Mouse (Mus musculus): ENCODE results near the gene Tma7. TPM values are rescaled to one million over a fixed set of nuclear protein-coding genes. Genes with fewer than 3 reads are reported as not detected.
A peak's percentile ranks its signal among the peaks of the same experiment; 100 is the strongest.

The Tma7 gene
- total RNA-seq, 2 experiments from 2014 or later, result 385 to 398 TPM

DNA sequence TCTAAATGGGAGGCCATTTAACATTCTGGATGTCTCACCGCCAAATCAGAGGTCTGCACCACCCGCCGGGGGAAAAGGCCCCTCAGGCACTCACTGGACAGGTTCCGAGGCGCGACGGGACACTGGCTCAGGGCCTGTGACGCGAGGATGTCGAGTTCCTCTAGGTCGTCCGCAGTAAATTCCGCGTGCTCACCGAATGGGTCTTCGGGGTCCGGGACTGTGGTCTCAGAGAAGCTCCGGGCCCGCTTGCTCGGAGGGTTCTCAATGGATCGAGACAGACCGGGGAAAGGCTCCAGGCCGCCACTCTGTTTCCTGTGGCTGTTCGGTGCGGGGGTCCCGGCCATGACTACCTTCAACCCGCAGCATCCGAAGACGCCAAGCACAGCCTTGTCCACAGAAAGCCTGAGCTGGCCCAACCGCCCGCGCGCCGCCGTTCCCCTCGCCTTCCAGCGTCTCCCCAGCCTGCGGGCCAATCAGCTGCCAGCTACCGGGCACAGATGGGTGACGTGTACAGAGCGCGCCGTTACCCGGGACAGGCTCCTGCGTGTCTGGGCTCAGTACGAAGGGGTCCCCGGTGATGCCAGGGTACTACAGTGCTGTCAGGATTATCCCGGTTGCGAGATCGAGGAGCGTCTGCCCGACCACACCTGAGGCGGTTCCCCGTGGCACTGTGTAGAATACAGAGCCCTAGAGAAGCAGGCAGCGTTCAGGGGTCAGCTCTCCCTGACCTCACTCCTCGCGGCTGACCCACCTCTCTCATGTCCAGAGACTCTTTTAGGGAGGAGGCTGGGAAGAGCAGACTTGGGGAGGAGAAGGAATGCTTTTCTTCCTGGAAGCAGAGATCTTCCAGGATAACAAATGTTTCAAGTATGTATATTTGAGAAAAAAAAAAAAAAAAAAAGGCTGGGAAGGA lies 8.5 kb downstream of the Tma7 start, which contains the start of gene Atrip:
Gene Atrip, minus strand, starts transcription at position 464 of the 913 bp plus-strand sequence.
- peak; percentile 95 for DNase-seq
- intact Hi-C loops (cut with DNase I), result no loop called here

DNA sequence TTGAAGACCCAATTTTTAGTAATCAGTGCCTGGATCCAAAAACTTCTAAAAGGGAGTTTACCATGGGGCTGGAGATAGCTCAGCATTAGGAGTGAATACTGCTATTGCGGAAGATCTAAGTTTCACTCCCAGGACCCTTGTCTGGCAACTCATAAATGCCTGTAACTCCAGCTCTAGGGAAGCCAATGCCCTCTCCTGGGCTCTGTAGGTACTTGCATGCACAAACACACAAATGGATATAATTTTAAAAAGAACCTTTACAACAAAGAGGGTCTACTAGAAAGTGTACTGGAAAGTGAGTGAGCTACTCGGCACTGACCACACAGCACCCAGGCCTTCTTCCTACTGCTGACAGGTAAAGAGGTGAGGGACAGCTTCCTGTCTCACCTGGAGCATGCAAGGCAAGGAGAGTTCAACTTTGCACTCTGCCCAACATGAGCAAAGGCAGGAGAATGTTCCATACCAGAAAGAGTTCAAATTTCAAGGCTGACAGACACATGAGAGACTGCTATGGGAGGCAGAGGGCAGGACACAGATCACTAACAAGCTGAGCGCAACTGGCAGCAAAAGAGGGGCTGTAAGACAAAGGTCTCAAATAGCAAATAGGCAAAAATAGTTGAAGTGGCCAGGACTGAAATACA lies 14.2 kb downstream of the Tma7 start:
- intact Hi-C loops (cut with DNase I), result loop anchor here (10.0 kb wide), 1 partner anchor 1037 kb away; no protein-coding TSS in a partner anchor
- no peak for DNase-seq

DNA sequence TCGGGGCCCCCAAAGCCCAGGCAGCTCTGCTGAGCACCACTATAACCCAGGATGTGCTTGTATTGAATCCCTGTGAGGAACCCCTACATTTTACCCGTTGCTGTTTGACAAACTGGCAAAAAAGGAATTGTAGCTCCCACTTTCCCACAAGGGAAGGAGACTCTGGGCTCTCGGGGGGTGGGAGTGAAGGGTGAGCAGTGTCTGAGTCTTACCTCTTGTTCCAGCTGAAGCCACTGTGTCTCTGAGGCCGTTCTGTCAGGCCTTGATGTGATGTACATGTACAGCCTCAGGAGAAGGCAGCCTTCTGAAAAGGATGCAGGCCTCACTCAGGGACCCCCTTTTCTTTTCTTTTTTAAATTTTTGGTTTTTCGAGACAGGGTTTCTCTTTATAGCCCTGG lies 21.5 kb downstream of the Tma7 start:
- DNase-seq, result no peak
- intact Hi-C loops (cut with DNase I), result loop anchor here (10.0 kb wide), 1 partner anchor 1044 kb away; no protein-coding TSS in a partner anchor

DNA sequence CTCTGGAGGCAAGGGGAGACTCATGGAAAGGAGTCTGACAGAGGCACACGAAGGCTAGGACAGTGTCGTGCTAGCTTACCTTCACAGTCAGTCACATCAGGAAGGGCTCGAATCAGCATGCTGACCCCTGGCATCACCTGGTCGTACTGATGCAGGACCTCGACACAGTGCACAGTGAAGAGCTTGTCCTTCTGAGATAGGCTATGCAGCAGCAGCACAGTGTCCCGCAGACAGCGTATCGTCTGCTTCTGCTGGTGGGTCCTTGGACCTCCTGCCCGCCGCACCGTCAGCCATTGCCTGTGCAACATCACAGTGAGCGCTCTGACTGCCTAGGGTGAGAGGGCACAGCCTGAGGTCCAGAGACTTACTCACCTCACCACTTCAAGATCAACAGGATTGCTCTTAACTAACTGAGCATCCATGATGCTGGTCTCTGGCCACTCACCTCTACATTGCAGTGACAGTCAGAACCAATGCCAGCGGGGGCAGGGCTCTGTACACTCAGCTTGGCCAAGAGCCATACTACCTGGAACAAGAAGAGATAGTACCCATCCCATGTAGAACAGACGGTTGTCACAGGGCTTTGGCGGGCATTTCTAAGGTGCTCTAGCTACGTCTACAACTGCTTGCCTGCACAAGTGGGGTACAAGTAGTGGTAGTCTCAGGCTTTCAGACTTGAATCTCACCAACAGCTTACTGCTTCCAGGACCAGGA lies 22.0 kb downstream of the Tma7 start:
- DNase-seq, result no peak
- intact Hi-C loops (cut with DNase I), result loop anchor here (10.0 kb wide), 1 partner anchor 1044 kb away; no protein-coding TSS in a partner anchor

DNA sequence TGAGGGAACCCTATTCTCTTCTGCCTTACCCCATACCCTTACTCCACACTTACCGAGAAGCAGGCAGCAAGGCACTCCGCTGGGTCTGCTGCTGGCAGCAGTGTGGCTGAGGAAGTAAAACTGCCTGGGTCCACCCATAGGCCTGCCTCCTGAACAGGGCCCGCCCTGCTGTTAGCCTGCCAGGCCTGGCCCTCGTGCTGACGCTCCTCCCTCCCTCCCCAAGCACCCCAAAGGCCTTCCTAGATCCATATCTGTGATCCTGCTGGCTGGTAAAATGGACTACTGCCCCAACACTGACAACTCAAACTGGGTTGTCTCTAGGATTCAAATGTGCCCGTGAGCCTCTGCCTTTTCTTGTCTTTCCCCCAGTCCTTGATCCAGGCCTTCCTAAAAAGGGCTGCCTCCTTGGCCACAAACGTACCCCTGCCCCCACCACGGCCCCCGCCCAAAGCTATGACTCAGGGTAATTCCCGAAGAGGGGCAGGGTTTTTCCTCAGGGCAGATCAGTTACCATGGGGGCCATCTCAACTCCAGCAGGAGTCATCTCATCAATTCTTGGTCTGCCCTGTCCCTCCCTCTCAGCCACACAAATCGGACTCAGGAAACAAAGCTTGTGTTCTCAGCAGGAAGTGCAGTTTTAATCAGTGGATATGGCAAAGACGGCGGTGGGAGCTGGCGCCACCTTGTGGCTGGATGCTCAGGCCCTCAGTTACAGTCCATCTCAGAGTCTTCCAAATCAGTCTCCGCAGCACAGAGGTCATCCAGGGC lies 23.1 kb downstream of the Tma7 start, which contains the start of gene Trex1:
Gene Trex1, minus strand, starts transcription at position 599 of the 768 bp plus-strand sequence.
- peak; percentile 88 for DNase-seq
- intact Hi-C loops (cut with DNase I), result loop anchor here (5.0 kb wide), 1 partner anchor 57 kb away; no protein-coding TSS in a partner anchor

DNA sequence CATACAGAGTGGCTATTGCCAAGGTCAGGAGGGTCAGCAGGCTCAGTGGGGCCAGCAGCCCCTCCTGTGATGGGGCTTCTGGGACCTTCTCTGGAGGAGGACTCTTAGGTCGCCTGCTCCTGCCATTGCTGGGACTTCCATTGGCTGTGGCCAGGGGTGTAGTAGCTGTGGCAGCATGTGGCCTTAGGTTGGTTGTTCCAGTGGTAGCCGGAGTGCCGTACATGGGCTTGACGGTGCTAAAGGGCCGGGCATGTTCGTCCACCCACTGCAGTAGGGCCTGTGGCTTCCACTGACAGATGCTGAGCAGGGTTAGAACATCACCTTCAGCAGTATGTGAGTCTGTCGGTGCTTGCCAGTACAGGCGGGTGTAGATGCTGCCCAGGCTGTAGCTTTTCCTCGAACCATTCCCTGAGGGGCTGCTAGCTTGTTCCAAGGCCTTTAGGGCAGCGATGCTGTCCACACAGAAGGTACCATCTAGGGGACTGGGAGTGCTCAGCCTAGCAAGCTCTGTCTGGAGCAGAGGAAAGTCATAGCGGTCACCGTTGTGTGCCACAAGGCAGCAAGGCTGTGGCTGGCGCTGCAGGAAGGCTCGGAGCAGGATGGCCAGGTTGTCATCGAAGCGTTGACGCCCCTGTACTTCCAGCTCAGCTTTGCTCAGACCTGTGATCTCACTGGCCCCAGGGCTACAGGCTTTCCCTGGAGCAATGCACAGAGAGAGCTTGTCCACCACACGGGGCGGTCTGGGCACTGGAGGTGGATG lies 24.2 kb downstream of the Tma7 start:
- intact Hi-C loops (cut with DNase I), result loop anchor here (5.0 kb wide), 1 partner anchor 56 kb away; no protein-coding TSS in a partner anchor
- DNase-seq, result no peak

DNA sequence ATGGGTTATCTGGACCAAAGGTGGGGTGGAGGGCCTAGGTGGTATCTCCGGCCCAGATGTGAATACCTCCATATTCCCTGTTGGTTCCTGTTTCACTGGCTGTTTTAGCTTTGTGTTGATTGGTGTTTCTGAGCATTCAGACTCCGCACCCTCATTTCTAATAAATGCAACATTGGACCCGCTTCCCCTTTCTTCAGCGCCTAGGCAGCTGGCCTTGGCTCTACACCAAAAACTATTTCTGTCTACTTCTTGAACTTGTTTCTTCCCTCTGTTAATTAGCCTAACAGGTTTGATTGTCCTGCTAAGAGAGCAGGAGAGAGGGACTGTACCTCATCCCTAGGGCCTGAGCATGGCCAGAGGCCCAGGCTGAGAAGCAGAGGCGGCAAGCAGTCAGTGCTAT lies 24.8 kb downstream of the Tma7 start:
- no peak for DNase-seq
- intact Hi-C loops (cut with DNase I), result loop anchor here (5.0 kb wide), 1 partner anchor 55 kb away; no protein-coding TSS in a partner anchor

DNA sequence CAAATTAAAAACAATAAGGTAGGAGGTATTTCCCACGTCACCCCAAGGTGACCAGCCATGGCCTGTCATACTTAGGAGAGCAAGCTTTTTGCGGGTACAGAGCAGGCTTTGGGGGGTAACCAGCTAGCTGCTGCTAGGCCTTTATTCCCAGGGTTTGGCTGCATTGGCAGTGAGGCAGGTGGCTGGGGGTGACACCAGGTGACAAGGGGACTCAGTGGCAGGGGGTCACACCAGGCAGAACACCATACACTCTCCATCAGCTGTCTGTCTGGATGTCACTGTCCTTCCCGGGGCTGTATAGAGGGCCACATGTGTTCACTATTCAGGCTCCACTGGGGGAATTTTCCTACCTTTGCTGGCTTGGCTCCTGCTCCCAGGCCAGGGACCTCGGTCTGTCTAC lies 25.5 kb downstream of the Tma7 start:
- DNase-seq, result no peak

DNA sequence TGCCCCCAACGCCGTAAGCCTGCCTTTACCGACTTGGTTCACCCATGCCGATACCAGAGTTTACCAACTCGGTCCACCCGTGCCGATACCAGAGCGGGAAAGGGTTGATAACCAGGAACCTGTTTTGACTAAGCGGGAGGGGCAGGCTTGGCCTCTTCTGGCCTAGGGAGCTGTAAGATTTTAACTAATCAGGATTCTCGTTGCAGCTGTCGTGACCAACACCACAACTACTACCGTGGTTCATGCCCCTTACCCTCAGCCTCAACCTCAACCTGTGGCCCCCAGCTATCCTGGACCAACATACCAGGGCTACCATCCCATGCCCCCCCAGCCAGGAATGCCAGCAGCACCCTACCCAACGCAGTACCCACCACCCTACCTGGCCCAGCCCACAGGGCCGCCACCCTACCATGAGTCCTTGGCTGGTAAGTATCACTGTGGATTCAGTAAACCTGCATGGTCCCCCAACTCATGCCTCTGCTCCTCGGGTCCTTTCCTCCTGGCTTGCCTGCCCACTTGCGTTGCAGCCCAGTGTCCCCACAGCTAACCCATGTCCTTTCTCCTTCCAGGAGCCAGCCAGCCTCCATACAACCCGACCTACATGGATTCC lies 26.2 kb downstream of the Tma7 start:
- DNase-seq, result no peak
- intact Hi-C loops (cut with DNase I), result loop anchor here (5.0 kb wide), 1 partner anchor 54 kb away; no protein-coding TSS in a partner anchor

More for the DNA sequence above, 25.5 kb downstream of the Tma7 start:
- intact Hi-C loops (cut with DNase I), result loop anchor here (5.0 kb wide), 1 partner anchor 55 kb away; no protein-coding TSS in a partner anchor

DNA sequence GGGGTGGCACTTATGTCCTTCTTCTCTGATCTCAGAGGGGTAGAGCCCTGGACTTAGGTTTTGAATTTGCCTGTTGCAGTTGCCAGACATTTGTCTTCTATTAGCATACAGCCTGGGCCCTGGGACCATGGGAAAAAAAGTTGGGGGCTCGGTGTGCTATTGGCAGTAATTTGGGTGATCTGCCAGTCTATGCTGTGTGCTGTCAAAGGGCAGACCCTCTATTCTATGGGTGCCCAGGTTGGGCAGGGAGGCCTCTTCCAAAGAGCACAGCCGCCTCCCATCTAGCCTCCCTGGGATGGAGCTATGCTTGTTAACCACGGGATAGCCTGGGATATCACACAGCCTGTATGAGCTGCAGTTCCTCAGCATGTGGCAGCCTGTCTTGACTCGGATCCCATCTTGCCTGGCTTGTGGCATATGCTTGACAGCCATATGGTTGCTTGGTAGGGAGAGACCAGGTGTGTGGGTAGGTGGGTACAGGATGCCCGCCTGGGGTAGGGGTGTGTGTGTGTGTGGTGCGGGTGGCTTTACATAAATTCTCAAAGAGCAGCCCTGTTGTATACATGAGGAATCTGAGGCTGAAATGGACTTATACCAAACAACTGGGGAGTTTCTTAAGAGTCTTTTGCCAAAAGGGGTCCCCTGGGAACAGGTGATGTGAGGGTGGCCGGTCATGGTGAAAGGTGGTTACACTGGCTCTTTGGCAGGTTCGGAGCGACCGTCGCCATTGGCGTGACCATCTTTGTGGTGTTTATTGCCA lies 26.9 kb downstream of the Tma7 start:
- no peak for DNase-seq
- intact Hi-C loops (cut with DNase I), result loop anchor here (5.0 kb wide), 1 partner anchor 53 kb away; no protein-coding TSS in a partner anchor

DNA sequence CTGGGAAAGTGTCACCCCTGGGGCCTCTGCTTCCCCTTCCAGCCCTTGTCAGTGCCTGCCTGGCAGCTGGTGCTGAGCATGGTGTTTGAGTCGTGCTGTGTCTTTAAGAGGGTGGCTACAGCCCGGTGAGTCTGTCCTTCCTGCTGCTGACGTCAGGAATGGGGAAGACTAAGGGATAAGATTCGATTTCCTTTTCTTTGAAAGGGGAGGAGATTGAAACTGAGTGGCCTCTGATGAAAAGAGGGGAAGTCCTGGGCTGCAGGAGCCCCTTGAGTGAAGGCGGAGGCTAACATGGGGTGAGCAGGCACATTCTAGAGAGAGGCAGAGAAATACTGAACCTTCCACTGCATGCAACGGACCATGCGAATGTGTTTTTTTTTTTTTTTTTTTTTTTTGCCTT lies 27.7 kb downstream of the Tma7 start:
- DNase-seq, result no peak
- intact Hi-C loops (cut with DNase I), result loop anchor here (5.0 kb wide), 1 partner anchor 52 kb away; no protein-coding TSS in a partner anchor

DNA sequence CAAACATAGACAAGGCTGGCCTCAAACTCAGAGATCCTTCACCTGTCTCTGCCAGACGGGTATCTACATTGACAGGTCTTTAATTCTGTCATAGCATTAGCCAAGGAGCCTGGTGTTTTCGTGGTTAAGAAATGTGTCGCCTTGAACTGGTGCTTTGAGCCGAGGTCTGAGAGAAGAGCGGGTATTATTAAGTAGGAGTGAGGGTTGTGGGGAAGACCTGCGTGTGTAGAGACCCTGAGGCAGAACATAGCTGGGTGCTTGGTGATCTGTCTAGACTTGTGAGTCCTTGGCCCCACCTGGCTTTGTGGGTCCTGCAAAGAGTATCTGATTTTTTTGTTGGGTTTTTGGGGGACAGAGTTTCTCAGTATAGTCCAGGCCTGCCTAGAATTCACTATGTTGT lies 28.5 kb downstream of the Tma7 start:
- DNase-seq, result no peak
- intact Hi-C loops (cut with DNase I), result no loop called here

DNA sequence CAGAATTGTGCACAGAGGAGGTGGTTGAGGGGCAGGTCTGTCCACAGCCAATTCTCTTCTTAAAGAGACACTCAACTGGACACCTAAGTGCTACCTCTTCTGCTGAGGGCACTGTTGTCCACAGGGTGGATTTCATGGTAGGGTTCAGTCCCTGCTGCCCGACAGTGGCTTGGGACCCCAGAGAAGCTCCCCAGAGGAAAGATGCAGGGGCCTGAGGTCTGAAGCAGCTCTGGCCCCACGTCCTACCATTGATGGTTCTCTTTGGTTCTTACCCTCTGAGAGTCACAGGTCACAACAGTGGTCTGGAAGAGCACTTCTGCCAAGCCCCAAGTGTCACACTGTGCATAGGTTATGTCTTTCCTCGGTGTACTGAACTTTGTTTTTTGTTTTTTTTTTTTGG lies 29.0 kb downstream of the Tma7 start:
- DNase-seq, result no peak
- intact Hi-C loops (cut with DNase I), result no loop called here

DNA sequence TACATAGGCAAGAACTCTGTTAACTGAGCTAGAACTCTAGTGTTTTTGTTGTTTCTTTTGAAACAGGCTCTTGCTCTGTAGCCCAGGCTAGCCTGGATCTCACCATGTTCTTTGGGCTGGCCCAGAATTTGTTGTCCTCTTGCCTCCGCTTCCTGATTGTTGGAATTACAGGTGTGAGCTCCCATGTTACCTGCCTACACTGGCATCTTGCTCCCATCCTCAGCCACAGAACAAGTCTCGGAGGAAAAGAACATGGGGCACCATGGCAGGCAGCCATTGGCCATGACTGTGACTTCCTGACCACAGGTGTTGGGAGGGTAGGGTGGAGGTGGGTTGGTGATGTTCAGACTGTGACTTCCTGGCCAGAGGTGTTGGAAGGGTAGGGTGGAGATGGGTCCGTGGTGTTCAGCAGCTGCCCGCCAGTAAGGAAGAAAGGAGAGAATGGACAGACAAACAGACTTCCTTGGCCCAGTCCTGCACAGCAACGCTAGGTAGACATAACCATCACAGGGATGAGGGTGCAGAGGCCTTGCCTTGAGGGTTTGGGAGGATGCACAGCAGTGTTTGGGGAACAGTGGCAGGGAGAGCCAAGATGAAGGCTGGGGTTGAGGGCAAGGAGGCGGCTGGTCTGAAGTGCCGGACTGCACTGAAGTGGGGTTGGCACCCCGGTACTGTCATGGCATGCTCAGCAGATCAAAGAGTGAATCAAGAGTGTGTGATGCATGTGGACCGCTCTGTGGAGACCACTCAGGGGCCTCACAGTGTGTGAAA lies 29.7 kb downstream of the Tma7 start:
- intact Hi-C loops (cut with DNase I), result no loop called here
- no peak for DNase-seq

DNA sequence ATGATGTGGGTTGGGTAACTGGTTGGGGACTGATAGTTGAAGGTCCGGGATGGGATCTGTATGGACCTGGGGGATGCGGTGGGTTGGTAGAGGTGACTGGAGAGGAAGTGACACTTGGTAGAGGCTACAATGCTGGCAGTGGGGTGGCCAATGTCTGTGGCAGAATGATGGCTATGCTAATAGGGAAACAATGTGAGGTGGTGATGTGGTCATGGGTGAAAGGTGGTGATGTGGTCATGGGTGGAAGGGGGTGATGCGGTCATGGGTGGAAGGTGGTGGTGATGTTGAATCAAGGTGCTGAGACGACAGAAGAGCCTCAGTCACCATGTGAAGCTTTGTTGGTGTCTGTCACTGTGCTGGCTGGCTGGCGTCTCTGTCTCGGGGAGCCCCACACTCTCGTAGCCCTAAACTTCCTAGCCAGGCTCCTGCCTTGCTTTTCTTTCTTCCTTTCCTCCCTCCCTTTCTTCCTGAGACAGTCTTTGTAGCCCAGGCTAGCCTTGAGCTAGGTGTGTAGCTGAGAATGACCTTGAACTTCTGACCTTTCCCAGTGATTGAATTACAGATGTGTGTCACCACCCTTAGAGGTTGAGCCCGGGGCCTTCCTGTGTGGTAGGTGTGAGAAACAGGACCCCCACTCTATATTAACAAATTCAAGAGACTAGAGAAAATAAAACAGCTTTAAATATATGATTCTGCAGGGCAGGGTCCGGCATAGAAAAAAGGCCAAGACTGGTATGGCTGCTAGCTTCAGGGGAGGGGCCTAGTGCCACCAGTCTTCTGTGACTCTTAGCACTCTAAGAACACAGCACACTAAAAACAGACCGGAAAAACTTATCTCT lies 30.5 kb downstream of the Tma7 start:
- intact Hi-C loops (cut with DNase I), result no loop called here
- no peak for DNase-seq

DNA sequence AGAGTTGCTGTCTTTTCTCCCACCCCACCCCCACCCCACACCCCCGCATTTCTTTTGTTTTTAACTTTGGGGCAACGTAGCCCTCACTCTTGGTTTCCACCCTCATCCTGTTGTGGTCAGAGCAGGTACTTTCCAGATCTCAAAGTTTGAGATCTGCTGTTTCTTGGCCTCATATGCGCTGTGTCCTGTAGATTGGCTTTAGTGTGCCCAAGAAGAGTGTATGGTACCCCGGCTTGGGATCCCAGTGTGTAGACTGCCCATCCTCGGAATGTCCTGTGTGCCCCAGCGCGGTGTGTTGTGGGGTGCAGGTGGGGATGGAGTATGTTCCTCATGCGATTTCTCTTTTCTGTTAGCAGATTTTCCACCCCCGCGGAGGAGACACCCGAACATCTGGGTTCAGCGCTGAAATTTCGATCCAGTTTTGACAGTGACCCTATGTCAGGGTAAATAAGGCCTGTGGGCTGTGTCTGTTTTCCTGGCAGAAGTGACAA lies 31.3 kb downstream of the Tma7 start:
- intact Hi-C loops (cut with DNase I), result no loop called here
- no peak for DNase-seq

All from left cerebral cortex, postnatal 4 days (tissue).